Mouse (Mus musculus) ZHBTc4 (cell line): ENCODE measurements at regions not wholly inside any gene's neighbourhood (a gene's known extent, or its start where the extent isn't known, plus 50 kb on each side); places are given as distances from the start of the nearest gene placed in this dataset.

Experiments
- DNase-seq: peaks from one replicate; pipeline ENCODE4 v3.0.0-alpha.2; 2011; ENCODE audit warnings: low read depth, low spot score

GRCm38 (mm10) chr1:16904690-16905089 lies 811.6 kb upstream of the 4930444P10Rik start:
- DNase-seq, result no peak

- peak; percentile 55 for DNase-seq
These were observed 775.3 kb upstream of the 4930444P10Rik start for GRCm38 (mm10) chr1:16868383-16868782.

- peak; percentile 48 for DNase-seq
These were observed 774.1 kb upstream of the 4930444P10Rik start for GRCm38 (mm10) chr1:16867086-16867835.

GRCm38 (mm10) chr1:16837111-16837510 lies 744.0 kb upstream of the 4930444P10Rik start:
- no peak for DNase-seq

- peak; percentile 88 for DNase-seq
These were observed 731.6 kb upstream of the 4930444P10Rik start for GRCm38 (mm10) chr1:16824709-16825108.

GRCm38 (mm10) chr1:16824057-16824456 lies 730.9 kb upstream of the 4930444P10Rik start:
- peak; percentile 87 for DNase-seq

GRCm38 (mm10) chr1:16821186-16821585 lies 728.1 kb upstream of the 4930444P10Rik start:
- DNase-seq, result no peak

- DNase-seq, result no peak
These were observed 723.4 kb upstream of the 4930444P10Rik start for GRCm38 (mm10) chr1:16816572-16816971.

- DNase-seq, result no peak
These were observed 722.6 kb upstream of the 4930444P10Rik start for GRCm38 (mm10) chr1:16815731-16816130.

- no peak for DNase-seq
These were observed 716.4 kb upstream of the 4930444P10Rik start for GRCm38 (mm10) chr1:16809370-16810150.

- DNase-seq, result peak; percentile 44
These were observed 705.2 kb upstream of the 4930444P10Rik start for GRCm38 (mm10) chr1:16798292-16798691.

GRCm38 (mm10) chr1:16796449-16796848 lies 703.3 kb upstream of the 4930444P10Rik start:
- DNase-seq, result no peak

- DNase-seq, result no peak
These were observed 697.7 kb upstream of the 4930444P10Rik start for GRCm38 (mm10) chr1:16790733-16791309.

- no peak for DNase-seq
These were observed 686.7 kb upstream of the 4930444P10Rik start for GRCm38 (mm10) chr1:16779791-16780190.

- no peak for DNase-seq
These were observed 667.8 kb upstream of the 4930444P10Rik start for GRCm38 (mm10) chr1:16760951-16761350.
